Mouse (Mus musculus): ENCODE data around the gene Prkg1. TPM values are rescaled to one million over a fixed set of nuclear protein-coding genes. Genes with fewer than 3 reads are reported as not detected.

Gene Prkg1
- total RNA-seq, 2 experiments from 2014 or later = 16.1 to 19.0 TPM

GRCm38 (mm10) chr19:31011528-31012133 lies 753.2 kb downstream of the Prkg1 start:
- intact Hi-C loops (cut with DNase I) = no loop called here
- DNase-seq (ENCODE audit: low spot score in 2 of 2) = no peak

- no peak for DNase-seq (ENCODE audit: low spot score in 2 of 2)
- intact Hi-C loops (cut with DNase I) = no loop called here
Observed at GRCm38 (mm10) chr19:30998572-30998971, 766.3 kb downstream of the Prkg1 start.

DNA sequence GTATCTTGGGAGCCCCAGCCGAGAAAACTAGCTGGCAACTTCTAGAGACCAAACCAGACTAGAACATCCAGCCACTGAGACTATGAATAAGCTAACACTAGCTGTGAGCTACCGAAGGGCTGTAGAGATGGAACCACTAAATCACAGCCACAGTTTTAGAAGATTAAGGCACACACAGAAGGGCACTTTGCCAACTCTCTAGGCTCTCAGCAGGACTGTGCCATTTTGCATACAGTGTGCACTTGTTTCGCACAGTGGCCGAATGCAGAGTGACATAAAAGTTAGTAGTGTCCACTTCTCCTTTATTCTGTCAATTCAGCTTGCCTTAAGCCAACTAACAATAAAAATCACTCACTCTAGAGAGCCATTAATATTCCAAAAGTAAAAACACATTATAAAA lies 774.4 kb downstream of the Prkg1 start:
- no peak for DNase-seq (ENCODE audit: low spot score in 2 of 2)
- intact Hi-C loops (cut with DNase I) = no loop called here

DNA sequence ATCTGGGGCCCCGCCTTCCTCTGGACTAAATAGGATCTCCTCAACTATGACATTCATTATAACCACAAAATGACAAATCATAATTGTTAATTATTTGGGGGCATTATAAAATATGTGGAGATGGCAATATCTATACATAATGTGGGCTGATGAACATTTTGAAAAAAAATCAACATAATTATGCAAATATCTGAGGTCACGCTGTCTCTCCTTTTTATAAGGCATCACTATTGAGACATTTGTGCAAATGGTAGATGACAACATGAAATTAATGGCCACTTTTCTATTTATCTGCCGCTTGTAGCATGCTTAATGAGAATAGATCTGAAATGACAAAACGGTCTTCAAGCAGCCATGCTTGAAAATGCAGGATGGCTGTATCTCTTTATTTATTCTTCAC lies 782.4 kb downstream of the Prkg1 start:
- DNase-seq (ENCODE audit: low spot score in 2 of 2) = no peak
- intact Hi-C loops (cut with DNase I) = no loop called here

GRCm38 (mm10) chr19:30978096-30978495 lies 786.7 kb downstream of the Prkg1 start:
- intact Hi-C loops (cut with DNase I) = no loop called here
- DNase-seq (ENCODE audit: low spot score in 2 of 2) = no peak

GRCm38 (mm10) chr19:30950610-30951009 lies 814.2 kb downstream of the Prkg1 start:
- no peak for DNase-seq (ENCODE audit: low spot score in 2 of 2)
- intact Hi-C loops (cut with DNase I) = no loop called here

- intact Hi-C loops (cut with DNase I) = no loop called here
- DNase-seq (ENCODE audit: low spot score in 2 of 2) = no peak
Observed at GRCm38 (mm10) chr19:30948202-30948601, 816.6 kb downstream of the Prkg1 start.

- intact Hi-C loops (cut with DNase I) = no loop called here
- DNase-seq (ENCODE audit: low spot score in 2 of 2) = no peak
Observed at GRCm38 (mm10) chr19:30942369-30942992, 822.4 kb downstream of the Prkg1 start.

- intact Hi-C loops (cut with DNase I) = no loop called here
Observed at GRCm38 (mm10) chr19:30938058-30938457, 826.8 kb downstream of the Prkg1 start.

DNA sequence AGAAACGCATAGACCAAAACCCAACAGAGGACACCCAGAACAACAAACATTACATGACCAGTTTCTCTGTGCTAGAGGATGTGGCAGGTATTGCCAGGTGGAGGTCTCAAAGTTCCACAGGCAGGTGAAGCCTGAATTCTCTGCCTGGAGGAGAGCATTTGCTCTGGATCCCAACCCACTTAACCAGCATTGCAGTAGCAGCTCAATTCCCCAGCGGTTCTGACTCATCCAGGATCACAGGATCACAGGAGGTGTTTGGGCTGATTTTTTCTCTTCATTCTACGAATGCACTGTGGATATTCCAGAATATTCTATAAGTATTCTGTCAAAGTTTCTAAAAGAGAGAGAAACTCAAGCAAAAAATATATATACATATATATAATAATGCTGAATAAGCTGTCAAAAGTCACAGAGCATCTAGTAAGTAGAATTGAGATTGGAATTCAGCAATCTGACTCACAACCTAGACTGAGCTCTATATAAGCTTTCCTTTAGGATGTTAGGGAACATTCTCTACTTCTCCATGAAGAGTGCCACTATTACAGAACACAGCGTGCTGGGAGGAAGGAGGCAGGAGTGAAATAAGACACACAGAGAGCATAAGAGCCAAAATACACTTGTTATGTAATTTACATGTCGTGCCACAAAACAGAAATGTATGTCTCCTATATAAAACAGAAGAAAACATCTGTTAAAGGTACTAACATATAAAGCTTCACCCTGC lies 833.2 kb downstream of the Prkg1 start:
- DNase-seq (ENCODE audit: low spot score in 2 of 2) = peak in 1 of 2 experiments; percentile 40
- intact Hi-C loops (cut with DNase I) = no loop called here

More at GRCm38 (mm10) chr19:30938058-30938457, 826.8 kb downstream of the Prkg1 start:
- DNase-seq (ENCODE audit: low spot score in 2 of 2) = no peak

GRCm38 (mm10) chr19:30924032-30924431 lies 840.8 kb downstream of the Prkg1 start:
- DNase-seq (ENCODE audit: low spot score in 2 of 2) = no peak
- intact Hi-C loops (cut with DNase I) = no loop called here

DNA sequence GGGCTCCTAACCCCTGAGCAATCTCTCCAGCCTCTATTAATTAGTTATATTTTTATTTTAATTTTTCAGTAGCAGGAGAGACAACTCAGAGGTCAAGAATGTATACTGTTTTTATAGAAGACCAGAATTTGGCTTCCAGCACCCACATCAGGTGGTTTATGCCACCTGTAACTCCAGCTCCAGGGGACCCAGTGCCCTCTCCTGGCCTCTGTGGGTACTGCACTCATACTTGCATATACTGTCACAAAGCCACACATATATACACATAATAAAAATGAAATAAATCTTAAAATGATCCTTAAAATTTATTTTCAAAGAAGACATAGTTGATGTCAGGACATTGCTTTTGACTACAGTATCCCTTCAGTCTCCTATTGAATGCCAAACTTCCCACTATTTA lies 862.5 kb downstream of the Prkg1 start:
- no peak for DNase-seq (ENCODE audit: low spot score in 2 of 2)

GRCm38 (mm10) chr19:30901025-30901424 lies 863.8 kb downstream of the Prkg1 start:
- no peak for DNase-seq (ENCODE audit: low spot score in 2 of 2)
- intact Hi-C loops (cut with DNase I) = no loop called here

More for the DNA sequence above, 862.5 kb downstream of the Prkg1 start:
- intact Hi-C loops (cut with DNase I) = no loop called here

DNA sequence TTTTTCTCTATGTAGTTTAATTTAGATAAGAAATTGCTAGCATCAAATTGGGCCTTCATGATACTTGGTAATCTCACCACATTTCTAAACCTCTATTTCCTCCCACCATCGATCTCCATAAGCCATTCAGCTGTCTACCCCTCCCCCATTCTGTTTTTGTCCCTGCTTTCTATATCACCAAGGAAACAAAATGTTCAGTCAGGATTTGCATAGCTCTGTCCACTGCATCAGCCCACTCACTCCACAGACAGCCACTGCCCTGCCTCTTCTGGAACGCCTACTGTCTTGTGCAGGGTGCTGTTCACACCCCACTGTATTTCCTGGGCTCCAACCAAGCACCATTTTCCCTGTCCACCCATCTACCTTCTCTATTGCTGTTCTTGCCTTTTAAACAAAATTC lies 874.5 kb downstream of the Prkg1 start:
- DNase-seq (ENCODE audit: low spot score in 2 of 2) = peak; percentile 12 to 51

DNA sequence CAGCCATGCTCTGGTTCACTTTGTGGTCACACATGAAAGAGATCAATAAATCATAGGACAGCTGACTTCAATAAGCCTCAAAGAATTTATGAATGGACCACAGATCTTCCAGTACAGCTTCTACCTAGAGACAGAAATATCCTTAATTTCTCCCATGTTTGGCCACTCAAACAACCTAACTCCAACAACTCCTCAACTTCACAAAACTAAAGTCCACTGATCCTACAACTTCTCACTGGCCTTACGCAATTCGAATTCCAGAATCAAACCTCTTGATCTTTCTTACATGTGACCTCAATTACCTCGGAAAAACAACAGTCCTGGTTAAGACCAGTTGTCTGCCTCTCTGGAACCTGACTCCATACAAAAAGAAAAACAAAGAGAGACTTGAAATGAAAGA lies 875.0 kb downstream of the Prkg1 start:
- DNase-seq (ENCODE audit: low spot score in 2 of 2) = no peak
- intact Hi-C loops (cut with DNase I) = no loop called here

More for the DNA sequence above, 874.5 kb downstream of the Prkg1 start:
- intact Hi-C loops (cut with DNase I) = no loop called here

GRCm38 (mm10) chr19:30861441-30861840 lies 903.4 kb downstream of the Prkg1 start:
- intact Hi-C loops (cut with DNase I) = no loop called here
- no peak for DNase-seq (ENCODE audit: low spot score in 2 of 2)

DNA sequence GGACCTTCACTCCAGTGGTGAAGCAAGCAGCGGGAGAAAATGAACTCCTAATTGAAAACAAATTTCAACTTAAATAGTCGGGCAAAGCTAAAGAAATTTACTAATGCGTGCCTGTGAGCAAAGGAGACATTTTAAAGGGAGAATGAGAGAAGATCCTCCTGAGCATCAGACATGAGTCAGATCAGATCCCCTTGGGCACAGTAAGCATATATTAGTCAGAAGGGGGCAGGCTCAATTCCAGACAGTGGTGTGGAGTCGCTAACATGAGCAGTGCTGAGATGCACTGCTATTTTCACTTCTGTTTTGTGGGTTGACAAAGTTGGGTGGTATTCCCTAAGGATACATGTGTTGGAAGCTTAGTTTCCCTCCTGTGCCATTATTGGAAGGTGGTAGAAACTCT lies 913.8 kb downstream of the Prkg1 start:
- no peak for DNase-seq (ENCODE audit: low spot score in 2 of 2)
- intact Hi-C loops (cut with DNase I) = no loop called here

DNA sequence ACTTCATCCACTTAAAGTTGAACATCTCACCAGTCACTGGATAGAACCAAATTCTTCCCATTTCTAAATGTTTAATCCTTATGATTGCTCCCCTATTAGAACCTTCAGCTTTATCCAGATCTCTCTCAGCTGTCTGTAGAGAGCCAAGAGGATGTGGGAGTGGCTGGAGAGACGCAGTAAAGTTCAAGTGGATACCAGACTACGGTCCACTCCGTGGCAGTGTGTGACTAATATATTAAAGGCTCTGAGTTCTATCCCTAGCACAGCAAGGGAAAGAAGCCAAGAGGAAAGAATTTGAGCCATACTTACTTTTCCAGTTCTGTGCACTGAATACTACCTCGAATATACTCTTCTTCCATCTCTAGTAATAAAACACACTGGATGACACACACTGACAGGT lies 919.9 kb downstream of the Prkg1 start:
- no peak for DNase-seq (ENCODE audit: low spot score in 2 of 2)
- intact Hi-C loops (cut with DNase I) = loop anchor here (5.0 kb wide), 3 partner anchors 183 to 902 kb away; partner anchors contain the start of gene Cstf2t

DNA sequence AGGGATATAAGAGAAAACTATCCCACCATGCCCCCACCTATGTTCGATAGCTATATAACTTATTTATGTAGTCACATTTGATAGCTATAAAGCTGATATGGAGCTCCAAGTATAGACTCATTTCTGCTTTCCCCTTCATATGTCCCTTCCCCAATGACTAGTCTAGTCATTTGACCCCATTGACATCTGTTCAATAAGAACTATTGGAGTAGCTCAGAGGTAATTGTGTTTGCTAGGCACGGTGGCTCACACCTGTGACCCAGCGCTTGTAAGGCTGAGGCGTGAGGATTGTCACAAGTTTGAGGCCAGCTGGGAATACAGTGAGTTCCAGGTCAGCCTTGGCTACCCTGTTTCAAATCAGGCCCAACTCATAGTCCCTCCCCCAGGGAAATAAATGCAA lies 921.2 kb downstream of the Prkg1 start:
- DNase-seq (ENCODE audit: low spot score in 2 of 2) = no peak
- intact Hi-C loops (cut with DNase I) = loop anchor here (2.0 to 5.0 kb wide), 4 partner anchors 181 to 904 kb away; partner anchors contain the start of gene Cstf2t

GRCm38 (mm10) chr19:30843052-30843564 lies 921.7 kb downstream of the Prkg1 start:
- DNase-seq (ENCODE audit: low spot score in 2 of 2) = peak; percentile 45 to 88

More at GRCm38 (mm10) chr19:30843052-30843564, 921.7 kb downstream of the Prkg1 start:
- intact Hi-C loops (cut with DNase I) = loop anchor here (2.0 to 5.0 kb wide), 4 partner anchors 181 to 904 kb away; partner anchors contain the start of gene Cstf2t
